Mouse (Mus musculus): Measurements from ENCODE around the gene Ifit3. TPM values are rescaled to one million over a fixed set of nuclear protein-coding genes. Genes with fewer than 3 reads are reported as not detected.
"Not testable (repeated sequence)": the region's sequence is repeated elsewhere in the genome, so short reads cannot be mapped to it uniquely, and the experiment has no call there.

Ifit3 gene
- polyA plus RNA-seq, 1 experiment from 2014 or later: 0.62 TPM

DNA sequence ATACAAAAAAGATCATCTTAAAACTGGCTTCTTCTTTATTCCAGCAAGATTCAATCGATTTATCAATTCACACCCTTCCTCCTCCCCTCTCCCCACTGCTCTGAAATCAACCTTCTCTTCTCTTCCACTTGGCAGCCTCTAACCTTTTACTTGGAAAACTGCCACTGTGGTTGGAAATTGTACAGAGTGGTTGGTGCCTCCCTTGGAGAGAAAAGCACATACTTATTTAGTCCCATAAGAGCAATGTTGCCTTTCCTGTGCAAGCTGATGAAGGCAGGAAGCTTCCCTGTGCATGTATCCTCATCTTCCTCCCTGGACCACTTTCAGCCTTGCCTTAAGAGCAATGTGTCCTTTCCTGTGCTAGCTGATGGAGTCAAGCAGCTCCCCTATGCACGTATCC is 15.0 kb downstream of the Ifit3 start:
- Histone ChIP-seq H3K27ac (ENCODE audit: low read depth, low read length) (no peak overlapping the region), H3K4me3 (ENCODE audit: low read depth, low read length) (no peak overlapping the region), H3K9me3 (ENCODE audit: control insufficient read depth, low read length) (no peaks in the 10 kb centered on the region), H3K27me3 (replicated peaks; ENCODE audit: control insufficient read depth, insufficient read depth, low read length) (no peaks in the 10 kb centered on the region), H3K4me2 (no peak overlapping the region), H3K9ac (ENCODE audit: low read depth, low read length) (no peak overlapping the region), H3K36me3 (ENCODE audit: control insufficient read depth, insufficient read depth, low read length) (no peaks in the 10 kb centered on the region), H3K4me1 (replicated peaks; ENCODE audit: control insufficient read depth, insufficient read depth, low read length) (no peaks in the 10 kb centered on the region)
- no peak for DNase-seq (ENCODE audit: low spot score)
- no peak for ATAC-seq (replicated peaks; ENCODE audit: low FRiP score)
- WGBS: 75% methylated on average over 2 of the region's 2 CpGs

DNA sequence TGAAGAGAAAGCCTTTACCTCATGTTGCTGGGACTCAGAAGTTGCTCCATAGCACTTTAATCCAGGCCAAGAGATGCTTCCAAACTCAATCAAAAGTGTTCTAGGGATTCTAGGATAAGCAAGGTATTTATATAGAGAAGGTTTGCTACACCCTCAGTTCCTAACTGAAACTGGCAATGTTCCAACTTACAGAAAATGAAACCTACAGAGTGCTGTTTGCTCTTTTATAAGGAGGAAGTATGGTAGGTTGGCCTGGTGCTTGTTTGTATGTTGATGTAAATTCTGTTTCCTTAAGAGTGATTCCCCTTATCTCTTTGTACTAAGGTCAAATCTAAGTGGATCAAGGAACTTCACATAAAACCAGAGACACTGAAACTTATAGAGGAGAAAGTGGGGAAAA is 15.9 kb downstream of the Ifit3 start:
- not testable (repeated sequence) for H3K27ac ChIP-seq (ENCODE audit: low read depth, low read length); H3K4me1 ChIP-seq (replicated peaks; ENCODE audit: control insufficient read depth, insufficient read depth, low read length); H3K4me2 ChIP-seq; H3K27me3 ChIP-seq (replicated peaks; ENCODE audit: control insufficient read depth, insufficient read depth, low read length); H3K9ac ChIP-seq (ENCODE audit: low read depth, low read length); ATAC-seq (replicated peaks; ENCODE audit: low FRiP score); H3K4me3 ChIP-seq (ENCODE audit: low read depth, low read length); DNase-seq (ENCODE audit: low spot score); H3K9me3 ChIP-seq (ENCODE audit: control insufficient read depth, low read length); H3K36me3 ChIP-seq (ENCODE audit: control insufficient read depth, insufficient read depth, low read length)

DNA sequence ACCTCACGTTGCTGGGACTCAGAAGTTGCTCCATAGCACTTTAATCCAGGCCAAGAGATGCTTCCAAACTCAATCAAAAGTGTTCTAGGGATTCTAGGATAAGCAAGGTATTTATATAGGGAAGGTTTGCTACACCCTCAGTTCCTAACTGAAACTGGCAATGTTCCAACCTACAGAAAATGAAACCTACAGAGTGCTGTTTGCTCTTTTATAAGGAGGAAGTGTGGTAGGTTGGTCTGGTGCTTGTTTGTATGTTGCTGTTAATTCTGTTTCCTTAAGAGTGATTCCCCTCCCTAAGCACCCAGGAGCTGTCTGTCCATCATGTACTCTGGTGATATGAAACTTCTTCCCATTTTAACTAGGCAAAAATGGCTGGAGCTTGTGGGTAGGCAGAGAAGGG is 18.6 kb downstream of the Ifit3 start, which contains the start of gene Ifit1bl1:
Gene Ifit1bl1, minus strand, starts transcription at position 69 of the 400 bp plus-strand sequence.
- not testable (repeated sequence) for H3K9ac ChIP-seq (ENCODE audit: low read depth, low read length); H3K9me3 ChIP-seq (ENCODE audit: control insufficient read depth, low read length); DNase-seq (ENCODE audit: low spot score); H3K36me3 ChIP-seq (ENCODE audit: control insufficient read depth, insufficient read depth, low read length); H3K4me1 ChIP-seq (replicated peaks; ENCODE audit: control insufficient read depth, insufficient read depth, low read length); H3K4me3 ChIP-seq (ENCODE audit: low read depth, low read length); ATAC-seq (replicated peaks; ENCODE audit: low FRiP score); H3K27ac ChIP-seq (ENCODE audit: low read depth, low read length); H3K27me3 ChIP-seq (replicated peaks; ENCODE audit: control insufficient read depth, insufficient read depth, low read length); H3K4me2 ChIP-seq
- WGBS: 35% methylated on average over 1 of the region's 1 CpGs

DNA sequence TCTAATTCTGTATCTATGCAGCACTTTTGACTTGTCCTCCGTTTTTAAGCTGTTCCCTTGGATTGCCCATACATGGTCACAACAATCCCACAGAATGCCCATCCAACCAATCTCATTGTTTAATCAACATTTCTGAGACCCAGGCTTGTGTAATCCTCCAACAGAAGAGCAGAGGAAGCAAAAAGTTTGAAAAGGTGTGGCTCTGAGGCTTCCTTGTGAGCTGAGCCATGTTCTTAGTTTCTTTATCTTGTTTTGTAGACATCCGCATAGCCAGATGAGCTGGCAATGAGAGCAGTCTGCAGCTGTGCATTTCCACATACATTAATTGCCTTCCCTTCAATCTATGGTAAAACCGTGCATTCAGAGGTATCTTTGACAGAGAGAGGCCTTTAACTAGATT is 22.1 kb downstream of the Ifit3 start:
- no peak overlapping the region for H3K4me3 ChIP-seq (ENCODE audit: low read depth, low read length)
- no peaks in the 10 kb centered on the region for H3K4me1 ChIP-seq (replicated peaks; ENCODE audit: control insufficient read depth, insufficient read depth, low read length)
- H3K27me3 ChIP-seq (replicated peaks; ENCODE audit: control insufficient read depth, insufficient read depth, low read length): no peaks in the 10 kb centered on the region
- 82% methylated on average over 3 of the region's 3 CpGs for WGBS
- no peak overlapping the region for H3K4me2 ChIP-seq
- no peaks in the 10 kb centered on the region for H3K9me3 ChIP-seq (ENCODE audit: control insufficient read depth, low read length)
- H3K27ac ChIP-seq (ENCODE audit: low read depth, low read length): no peak overlapping the region
- H3K36me3 ChIP-seq (ENCODE audit: control insufficient read depth, insufficient read depth, low read length): no peaks in the 10 kb centered on the region
- DNase-seq (ENCODE audit: low spot score) (no peak), ATAC-seq (replicated peaks; ENCODE audit: low FRiP score) (no peak)
- H3K9ac ChIP-seq (ENCODE audit: low read depth, low read length): no peak overlapping the region

DNA sequence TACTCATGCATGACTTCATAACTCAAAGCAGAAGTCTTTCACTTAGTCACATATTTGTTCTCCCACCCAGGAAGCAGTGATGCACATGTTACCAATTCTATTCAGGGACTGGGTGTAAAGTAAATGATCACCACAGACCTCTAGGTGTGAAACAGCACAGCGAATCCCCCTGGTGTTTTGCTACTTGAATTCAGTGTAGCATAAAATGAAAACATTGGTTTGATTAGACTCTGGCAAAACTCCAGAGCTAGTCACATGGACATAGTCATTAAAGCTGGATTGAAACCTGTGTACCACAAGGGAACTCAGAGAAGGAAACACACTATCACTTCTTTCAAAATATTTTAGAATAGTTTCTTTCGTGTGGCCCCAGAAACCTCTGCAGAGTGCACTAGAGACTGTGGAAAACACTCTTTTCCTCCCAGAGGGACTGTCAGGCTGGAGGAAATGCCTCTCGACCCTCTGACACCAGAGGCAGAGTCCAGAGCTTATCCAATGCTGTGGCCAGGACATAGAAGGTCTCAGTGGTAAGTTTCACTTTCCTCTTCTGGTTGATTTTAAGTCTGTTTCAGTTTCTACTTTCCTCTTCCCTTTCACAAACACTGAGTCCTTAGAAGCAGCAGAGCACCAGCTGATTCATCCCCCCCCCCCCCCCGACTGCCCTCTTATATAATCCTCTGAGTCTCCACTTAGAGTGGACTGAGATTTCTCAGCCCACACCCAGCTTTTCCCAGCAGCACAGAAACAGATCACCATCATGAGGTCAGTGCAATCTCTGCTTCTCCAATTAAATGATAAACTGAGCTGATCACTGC is 24.1 kb downstream of the Ifit3 start, which contains the start of gene Ifit3b:
Gene Ifit3b, plus strand, starts transcription at position 734 of the 815 bp plus-strand sequence.
- not testable (repeated sequence) for H3K27ac ChIP-seq (ENCODE audit: low read depth, low read length); H3K4me2 ChIP-seq; H3K4me3 ChIP-seq (ENCODE audit: low read depth, low read length); H3K9ac ChIP-seq (ENCODE audit: low read depth, low read length); DNase-seq (ENCODE audit: low spot score); H3K27me3 ChIP-seq (replicated peaks; ENCODE audit: control insufficient read depth, insufficient read depth, low read length); H3K4me1 ChIP-seq (replicated peaks; ENCODE audit: control insufficient read depth, insufficient read depth, low read length); H3K36me3 ChIP-seq (ENCODE audit: control insufficient read depth, insufficient read depth, low read length); H3K9me3 ChIP-seq (ENCODE audit: control insufficient read depth, low read length); ATAC-seq (replicated peaks; ENCODE audit: low FRiP score)
- WGBS: 46% methylated on average over 4 of the region's 4 CpGs

DNA sequence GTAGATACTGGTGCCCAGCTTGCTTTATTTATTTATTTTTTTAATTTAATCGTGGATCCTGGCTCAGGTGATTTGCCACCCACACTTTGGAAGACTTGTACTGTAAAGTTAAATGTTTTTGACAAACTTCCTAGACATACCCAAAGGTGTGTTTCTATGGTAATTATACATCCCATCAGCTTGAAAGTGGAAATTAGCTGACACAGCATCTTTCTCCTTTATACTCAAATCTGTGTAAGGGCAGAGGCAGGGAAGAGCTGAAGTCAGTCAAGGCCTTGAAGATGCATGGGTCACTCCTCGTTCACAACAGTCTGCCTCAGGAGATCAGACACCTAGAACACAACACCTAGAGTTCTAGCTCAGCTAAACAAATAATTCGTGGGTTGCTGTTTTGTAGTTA is 26.8 kb downstream of the Ifit3 start:
- not testable (repeated sequence) for ATAC-seq (replicated peaks; ENCODE audit: low FRiP score); H3K4me3 ChIP-seq (ENCODE audit: low read depth, low read length); H3K4me2 ChIP-seq; H3K9me3 ChIP-seq (ENCODE audit: control insufficient read depth, low read length); H3K27ac ChIP-seq (ENCODE audit: low read depth, low read length); H3K4me1 ChIP-seq (replicated peaks; ENCODE audit: control insufficient read depth, insufficient read depth, low read length); H3K27me3 ChIP-seq (replicated peaks; ENCODE audit: control insufficient read depth, insufficient read depth, low read length); DNase-seq (ENCODE audit: low spot score); H3K9ac ChIP-seq (ENCODE audit: low read depth, low read length); H3K36me3 ChIP-seq (ENCODE audit: control insufficient read depth, insufficient read depth, low read length)
- WGBS: 65% methylated on average over 3 of the region's 3 CpGs

DNA sequence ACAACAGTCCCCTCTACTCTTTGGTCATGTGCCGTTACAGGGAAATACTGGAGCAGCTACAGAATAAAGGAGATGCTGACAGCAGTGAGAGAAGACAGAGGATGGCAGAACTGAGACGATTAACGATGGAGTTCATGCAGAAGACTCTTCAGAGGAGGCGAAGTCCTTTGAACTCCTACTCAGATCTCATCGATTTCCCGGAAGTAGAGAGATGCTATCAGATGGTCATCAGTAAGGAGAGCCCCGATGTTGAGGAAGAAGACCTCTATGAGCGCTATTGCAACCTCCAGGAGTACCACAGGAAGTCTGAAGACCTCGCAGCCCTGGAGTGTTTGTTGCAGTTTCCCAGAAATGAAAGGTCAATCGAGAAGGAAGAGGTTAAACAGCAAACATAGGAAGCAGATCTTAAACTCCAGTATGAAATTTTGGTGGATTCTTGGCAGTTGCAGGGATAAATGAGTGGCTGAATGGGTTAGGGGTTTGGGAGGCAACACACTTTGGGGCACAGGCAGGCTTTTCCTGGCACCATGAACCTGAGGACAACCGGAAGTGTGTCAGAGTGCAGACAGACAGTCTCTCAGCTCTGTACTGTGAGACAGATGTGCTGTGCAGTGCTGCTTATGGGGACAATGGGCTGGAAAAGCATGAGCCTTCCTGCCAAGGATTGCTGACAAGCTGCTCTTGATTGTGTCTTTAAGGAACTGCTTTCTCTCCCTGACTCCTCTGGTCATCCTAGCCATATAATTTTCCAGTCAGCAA is 29.1 kb downstream of the Ifit3 start:
- not testable (repeated sequence) for ATAC-seq (replicated peaks; ENCODE audit: low FRiP score); DNase-seq (ENCODE audit: low spot score); H3K9me3 ChIP-seq (ENCODE audit: control insufficient read depth, low read length); H3K27me3 ChIP-seq (replicated peaks; ENCODE audit: control insufficient read depth, insufficient read depth, low read length); H3K4me2 ChIP-seq; H3K4me3 ChIP-seq (ENCODE audit: low read depth, low read length); H3K36me3 ChIP-seq (ENCODE audit: control insufficient read depth, insufficient read depth, low read length); H3K9ac ChIP-seq (ENCODE audit: low read depth, low read length); H3K4me1 ChIP-seq (replicated peaks; ENCODE audit: control insufficient read depth, insufficient read depth, low read length); H3K27ac ChIP-seq (ENCODE audit: low read depth, low read length)
- 78% methylated on average over 4 of the region's 11 CpGs for WGBS

DNA sequence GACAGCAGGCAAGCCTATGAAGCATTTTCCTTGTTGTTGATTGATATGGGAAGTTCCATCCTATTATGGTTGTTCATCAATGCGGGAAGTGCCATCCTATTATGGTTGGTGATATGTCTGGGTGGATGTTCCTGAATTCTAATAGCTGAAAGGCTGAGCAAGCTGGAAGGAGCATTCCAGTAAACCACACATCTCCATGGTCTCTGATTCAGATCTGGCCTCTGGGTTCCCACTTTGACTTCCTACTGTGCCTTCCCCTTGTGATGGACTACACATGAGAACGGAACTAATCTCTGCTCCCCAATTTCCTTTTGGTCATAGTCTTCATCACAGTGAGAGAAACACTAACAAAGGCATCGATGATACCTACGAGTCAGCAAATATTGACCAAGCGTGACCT is 37.5 kb downstream of the Ifit3 start:
- no peaks in the 10 kb centered on the region for H3K9me3 ChIP-seq (ENCODE audit: control insufficient read depth, low read length)
- no peaks in the 10 kb centered on the region for H3K27me3 ChIP-seq (replicated peaks; ENCODE audit: control insufficient read depth, insufficient read depth, low read length)
- WGBS: 81% methylated on average over 5 of the region's 5 CpGs
- H3K9ac ChIP-seq (ENCODE audit: low read depth, low read length): no peak overlapping the region
- no peaks in the 10 kb centered on the region for H3K4me1 ChIP-seq (replicated peaks; ENCODE audit: control insufficient read depth, insufficient read depth, low read length)
- H3K4me3 ChIP-seq (ENCODE audit: low read depth, low read length): no peak overlapping the region
- no peak for ATAC-seq (replicated peaks; ENCODE audit: low FRiP score)
- no peak overlapping the region for H3K27ac ChIP-seq (ENCODE audit: low read depth, low read length)
- DNase-seq (ENCODE audit: low spot score): no peak
- H3K4me2 ChIP-seq: no peak overlapping the region
- H3K36me3 ChIP-seq (ENCODE audit: control insufficient read depth, insufficient read depth, low read length): no peaks in the 10 kb centered on the region
